Mouse (Mus musculus) adrenal gland, postnatal 10 days (tissue): Measurements from ENCODE around the gene Sox4. TPM values are rescaled to one million over a fixed set of nuclear protein-coding genes. Genes with fewer than 3 reads are reported as not detected.

Experiments used
- DNase-seq: peaks from one replicate; pipeline ENCODE4 v3.0.0; 2021; ENCODE audit warnings: mixed read lengths
- long read RNA-seq, 2 experiments: library from polyadenylated mRNA; stranded (forward); transcript quantifications; one replicate each; pipeline ENCODE4 v2.0.0; 2021
- total RNA-seq, 2 experiments: library from RNA; stranded (reverse); gene quantifications; 2 replicates each; pipeline ENCODE4 v1.2.3; 2021

Sox4 gene
- 10 to 100 TPM; 23.4 to 42.3 TPM for total RNA-seq
- long read RNA-seq, experiment 1, full-length matches to known transcripts: 158 of 158 reads
- long read RNA-seq, experiment 1, partial matches to known transcripts: 0 of 158 reads
- long read RNA-seq, experiment 1, other reads (novel, unspliced or antisense): 0 of 158 reads
- long read RNA-seq, experiment 2, full-length matches to known transcripts: 77 of 77 reads
- long read RNA-seq, experiment 2, partial matches to known transcripts: 0 of 77 reads
- long read RNA-seq, experiment 2, other reads (novel, unspliced or antisense): 0 of 77 reads

GRCm38 (mm10) chr13:28953581-28953991 lies at the start of gene Sox4:
Sox4 (minus strand) TSS chr13:28953713.
- peak; percentile 97 for DNase-seq

GRCm38 (mm10) chr13:28991899-28992664 lies 38.6 kb upstream of the Sox4 start:
- DNase-seq: no peak

GRCm38 (mm10) chr13:28988751-28989703 lies 35.5 kb upstream of the Sox4 start:
- no peak for DNase-seq

- no peak for DNase-seq
Observed at GRCm38 (mm10) chr13:28980681-28981080, 27.2 kb upstream of the Sox4 start.

- DNase-seq: no peak
Observed at GRCm38 (mm10) chr13:28975011-28975410, 21.5 kb upstream of the Sox4 start.

- no peak for DNase-seq
Observed at GRCm38 (mm10) chr13:28974597-28974996, 21.1 kb upstream of the Sox4 start.

DNA sequence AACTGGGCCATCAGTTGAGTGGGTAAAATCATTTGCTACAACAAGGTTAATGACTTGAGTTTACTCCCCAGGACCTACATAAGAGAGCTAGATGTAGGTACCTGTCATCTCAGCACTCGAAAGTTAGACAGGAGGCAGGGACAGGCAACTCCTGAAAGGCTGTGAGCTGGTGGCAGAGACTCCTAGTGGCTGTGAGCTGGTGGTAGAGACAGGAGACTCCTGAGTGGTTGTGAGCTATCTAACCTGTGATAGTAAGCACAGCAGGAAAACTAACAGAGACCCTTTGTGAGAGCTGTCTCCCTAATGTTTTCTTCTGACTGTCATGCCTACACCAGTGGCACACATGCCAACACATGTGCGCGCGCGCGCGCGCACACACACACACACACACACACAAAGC lies 7.4 kb upstream of the Sox4 start:
- DNase-seq: no peak

- DNase-seq: peak; percentile 89
Observed at GRCm38 (mm10) chr13:28959458-28959978, 6.0 kb upstream of the Sox4 start.

- DNase-seq: no peak
Observed at GRCm38 (mm10) chr13:28959068-28959440, 5.5 kb upstream of the Sox4 start.

GRCm38 (mm10) chr13:28958211-28959067 lies 4.9 kb upstream of the Sox4 start:
- DNase-seq: peak; percentile 87

GRCm38 (mm10) chr13:28957765-28958164 lies 4.3 kb upstream of the Sox4 start:
- peak; percentile 98 for DNase-seq

DNA sequence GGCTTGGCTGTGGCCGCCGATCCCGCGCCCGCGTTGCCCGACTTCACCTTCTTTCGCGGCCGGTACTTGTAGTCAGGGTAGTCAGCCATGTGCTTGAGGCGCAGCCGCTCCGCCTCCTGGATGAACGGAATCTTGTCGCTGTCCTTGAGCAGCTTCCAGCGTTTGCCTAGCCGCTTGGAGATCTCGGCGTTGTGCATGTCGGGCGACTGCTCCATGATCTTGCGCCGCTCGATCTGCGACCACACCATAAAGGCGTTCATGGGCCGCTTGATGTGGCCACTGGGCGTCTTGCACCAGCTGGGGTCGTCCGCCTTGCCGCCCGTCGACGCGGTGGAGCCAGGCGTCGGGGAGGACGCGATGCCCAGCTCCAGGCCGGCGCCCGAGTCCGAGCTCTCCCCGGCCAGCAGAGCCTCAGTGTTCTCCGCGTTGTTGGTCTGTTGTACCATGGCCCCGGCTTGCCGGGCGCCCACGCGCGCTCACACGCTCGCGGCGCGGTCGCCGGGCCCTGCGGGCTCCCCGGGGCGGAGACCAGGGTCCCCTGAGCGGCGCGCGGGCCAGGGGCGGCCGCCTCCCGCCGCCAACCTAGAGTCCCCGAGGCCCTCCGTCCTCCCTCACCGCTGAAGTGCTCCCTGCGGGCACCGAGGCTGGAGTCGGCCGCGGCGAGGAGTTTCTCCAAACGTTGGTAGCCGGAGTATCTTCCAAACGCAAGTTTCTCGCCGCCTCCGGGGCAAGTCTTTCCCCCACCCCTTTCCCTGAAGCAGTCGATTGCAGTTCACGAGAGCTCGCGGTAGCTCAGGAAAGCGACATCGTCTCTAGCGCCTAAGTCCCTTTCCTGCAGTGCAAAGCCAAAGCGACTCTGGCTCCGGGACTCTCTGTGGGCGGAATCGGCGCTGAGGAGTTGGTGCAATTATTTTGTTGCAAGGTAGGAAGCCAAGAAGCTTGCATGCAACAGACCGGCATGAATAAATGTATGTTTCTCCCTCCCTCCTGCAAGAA lies 639 bp downstream of the Sox4 start:
- DNase-seq: peak; percentile 80

DNA sequence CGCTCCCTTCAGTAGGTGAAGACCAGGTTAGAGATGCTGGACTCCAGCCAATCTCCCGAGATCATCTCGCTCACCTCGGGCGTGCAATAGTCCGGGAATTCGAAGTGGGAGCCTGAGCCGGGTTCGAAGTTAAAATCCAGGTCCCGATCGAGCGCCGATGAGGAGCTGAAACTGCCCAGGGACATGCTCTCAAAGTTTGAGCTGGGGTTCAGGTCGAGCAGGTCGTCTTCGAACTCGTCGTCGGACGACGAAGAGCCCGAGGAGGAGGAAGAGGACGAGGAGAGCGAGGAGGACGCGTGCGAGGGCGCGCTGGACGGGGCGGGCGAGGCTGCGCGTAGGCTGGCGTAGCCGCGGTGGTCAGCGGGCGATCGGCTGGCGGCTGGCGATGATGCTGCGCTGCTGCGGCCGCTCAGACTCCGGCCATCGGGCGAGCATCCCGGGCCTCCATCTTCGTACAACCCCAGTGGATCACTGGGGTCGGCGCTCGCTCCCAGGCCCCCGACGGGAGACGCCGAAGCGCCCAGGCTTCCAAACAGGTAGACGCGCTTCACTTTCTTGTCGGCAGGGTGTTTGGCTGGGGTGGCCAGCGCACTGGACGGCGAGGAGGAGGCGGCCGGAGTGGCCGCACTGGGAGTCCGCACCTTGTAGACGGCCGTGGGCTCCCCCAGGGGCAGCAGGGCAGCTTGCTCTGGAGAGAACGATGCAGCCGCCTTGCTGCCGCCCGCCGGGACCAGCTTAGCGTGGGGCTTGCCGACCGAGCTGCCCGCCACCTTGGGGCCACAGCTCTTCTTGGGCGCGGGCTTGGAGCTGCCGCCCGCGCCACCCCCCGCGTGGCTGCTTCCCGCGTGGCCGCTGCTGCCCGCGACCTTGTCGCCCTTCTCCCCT lies 1.6 kb downstream of the Sox4 start:
- DNase-seq: peak; percentile 56

DNA sequence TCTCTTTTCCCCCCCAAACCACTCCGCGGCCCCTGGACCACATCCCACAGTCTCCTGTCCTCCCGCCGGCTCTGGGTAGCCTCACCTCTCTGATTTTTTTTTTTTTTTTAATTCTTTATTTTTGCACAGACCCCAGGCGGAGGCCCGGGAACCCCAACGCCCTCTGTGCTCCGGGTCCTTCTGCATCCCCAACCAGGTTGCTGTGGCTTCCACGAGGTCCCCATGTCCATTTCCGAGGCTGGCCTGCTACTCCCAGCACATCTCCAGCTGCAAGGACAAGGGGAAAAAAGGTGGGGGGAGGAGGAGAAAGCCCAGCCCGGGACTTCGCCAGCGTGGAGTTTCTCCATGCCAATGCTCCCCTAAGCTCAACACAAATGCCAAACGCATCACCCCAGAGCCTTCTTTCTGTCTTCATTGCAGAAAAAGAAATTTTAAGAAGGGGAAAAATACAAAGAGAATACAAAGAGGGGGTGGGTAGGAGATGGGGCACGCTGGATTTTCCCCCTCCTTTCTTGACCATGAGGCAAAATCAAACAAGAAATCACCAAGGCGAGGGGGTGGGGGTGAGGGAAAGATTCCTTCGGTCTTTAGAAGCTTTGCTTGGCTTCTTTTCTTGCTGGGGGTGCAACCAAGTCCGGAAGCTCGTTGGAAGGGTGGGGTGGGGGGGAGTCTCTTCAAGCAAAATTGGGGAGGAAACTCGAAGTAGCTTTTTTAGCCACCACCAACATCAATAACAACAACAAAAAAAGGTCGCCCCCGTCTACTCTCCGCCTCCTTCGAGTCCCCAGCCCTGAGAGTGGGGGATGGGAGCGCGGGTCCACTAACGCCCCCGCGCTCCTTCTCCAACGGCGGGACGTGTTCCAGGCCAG lies 2.7 kb downstream of the Sox4 start:
- DNase-seq: peak; percentile 66

- DNase-seq: no peak
Observed at GRCm38 (mm10) chr13:28950266-28950622, 3.3 kb downstream of the Sox4 start.

GRCm38 (mm10) chr13:28949279-28949915 lies 4.1 kb downstream of the Sox4 start:
- DNase-seq: no peak

DNA sequence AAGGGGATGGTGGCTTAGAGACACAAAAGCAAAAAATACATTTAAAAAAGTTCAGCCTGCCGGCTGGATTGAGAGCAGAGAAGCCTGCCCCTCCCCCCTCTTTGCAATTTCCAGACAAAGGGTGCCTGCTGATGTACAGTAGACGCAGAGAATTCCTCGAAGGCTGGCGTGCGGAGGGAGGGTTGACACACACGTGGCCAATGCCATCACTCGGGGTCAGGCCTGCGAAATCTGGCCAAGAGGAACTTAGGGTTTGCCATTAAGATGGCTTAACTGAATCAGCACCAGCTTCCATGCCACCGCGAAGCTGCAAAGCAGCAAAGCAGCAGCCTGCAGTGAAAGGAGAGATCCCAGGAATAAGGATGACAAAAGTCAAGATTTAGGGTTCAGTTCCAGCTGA lies 5.0 kb downstream of the Sox4 start:
- peak; percentile 55 for DNase-seq
